Comparison of ENCODE assay signal across 18 mouse cellular contexts in genomic region chr19:38316602-38317313, GRCm38 (mm10). TPM values are rescaled to one million over a fixed set of nuclear protein-coding genes. Genes with fewer than 3 reads are reported as not detected.
DNase-seq lines count a peak whose midpoint lies in the region; ATAC-seq lines count a peak whose summit lies in the region.
"Had no signal": no experiment of that assay in that cellular context is flagged by ENCODE, and none has a peak within 500 bp of the region (broad histone marks: within the 10 kb centered on the region; RNA-seq: fewer than 3 reads in every experiment).

No protein-coding gene starts in this region.

- 86% methylated on average over 6 of the region's 6 CpGs for WGBS in hindbrain, embryonic 12.5 days

- H3K9me3 ChIP-seq in hindbrain, embryonic 12.5 days (replicated peaks) = no peaks in the 10 kb centered on the region
- H3K9me3 ChIP-seq: embryonic facial prominence, embryonic 13.5 days; hindbrain, embryonic 15.5 days; stomach, embryonic 15.5 days had no signal

- H3K4me2 ChIP-seq in hindbrain, embryonic 12.5 days (replicated peaks) = no peak overlapping the region
- H3K4me2 ChIP-seq: embryonic facial prominence, embryonic 13.5 days; hindbrain, embryonic 15.5 days; limb, embryonic 12.5 days; stomach, embryonic 15.5 days had no signal

- peak; percentile 62 for DNase-seq in layer of hippocampus, adult 9-11 months
- no peak for DNase-seq in layer of hippocampus, postnatal 10 days (ENCODE audit: low spot score in 2 of 2)
- peak; percentile 30 for DNase-seq in cerebellum, adult 8-10 months
- DNase-seq in gastrocnemius, postnatal 10 days = peak; percentile 19
- DNase-seq in skeletal muscle tissue, adult 2 months (ENCODE audit: low read depth, low spot score) = peak; percentile 77
- DNase-seq in embryo, embryonic 11 days = no peak
- DNase-seq: thymus, postnatal 25 days had no signal

- H3K27ac ChIP-seq in hindbrain, embryonic 12.5 days = no peak overlapping the region
- H3K27ac ChIP-seq: embryonic facial prominence, embryonic 13.5 days; hindbrain, embryonic 15.5 days; limb, embryonic 12.5 days; stomach, embryonic 15.5 days had no signal

- no peaks in the 10 kb centered on the region for H3K36me3 ChIP-seq in hindbrain, embryonic 12.5 days
- H3K36me3 ChIP-seq: embryonic facial prominence, embryonic 13.5 days; hindbrain, embryonic 15.5 days; limb, embryonic 12.5 days; stomach, embryonic 15.5 days had no signal

- ATAC-seq in hindbrain, embryonic 12.5 days (ENCODE audit: low FRiP score) = no peak
- ATAC-seq: CD4-positive, CD25-positive, alpha-beta regulatory T cell, adult 4 months; forebrain, embryonic 14.5 days had no signal

- H3K9ac ChIP-seq in hindbrain, embryonic 12.5 days = no peak overlapping the region
- H3K9ac ChIP-seq: embryonic facial prominence, embryonic 13.5 days; hindbrain, embryonic 15.5 days; limb, embryonic 12.5 days; stomach, embryonic 15.5 days had no signal

- no peak overlapping the region for H3K4me3 ChIP-seq in hindbrain, embryonic 12.5 days
- H3K4me3 ChIP-seq: embryonic facial prominence, embryonic 13.5 days; hindbrain, embryonic 15.5 days; limb, embryonic 12.5 days; megakaryocyte, embryonic 14.5 days; myocyte; stomach, embryonic 15.5 days had no signal

- H3K27me3 ChIP-seq in hindbrain, embryonic 12.5 days = no peaks in the 10 kb centered on the region
- H3K27me3 ChIP-seq: embryonic facial prominence, embryonic 13.5 days; hindbrain, embryonic 15.5 days; limb, embryonic 12.5 days; stomach, embryonic 15.5 days had no signal

- H3K4me1 ChIP-seq in hindbrain, embryonic 12.5 days = no peaks in the 10 kb centered on the region
- H3K4me1 ChIP-seq: embryonic facial prominence, embryonic 13.5 days; hindbrain, embryonic 15.5 days; limb, embryonic 12.5 days; megakaryocyte, embryonic 14.5 days; stomach, embryonic 15.5 days had no signal

RNA-seq across cellular contexts. Expression of gene Lgi1, which starts 52.4 kb away (rescaled TPM):
- 100 to 1,000 TPM; 117 to 133 TPM for total RNA-seq in layer of hippocampus, postnatal 10 days (2021)
- 1 to 10 TPM; 1.5 to 2.3 TPM for total RNA-seq in gastrocnemius, postnatal 10 days (2021)
- polyA plus RNA-seq in hindbrain, embryonic 12.5 days (2016; fragmentation: Nextera tagmentation; extraction: Ambion mirVana) = 5.2 and 5.5 TPM in 2 replicates
- total RNA-seq: granulocyte monocyte progenitor cell, adult 5-6 weeks had no signal
- polyA plus RNA-seq: myocyte; small intestine, adult 2 months had no signal

Comparison
In these comparisons a context has a peak if more than half of its experiments do, and no peak if none do; other contexts are left out.
1. DNase-seq: peak in layer of hippocampus, adult 9-11 months (single experiment), cerebellum, adult 8-10 months (single experiment), gastrocnemius, postnatal 10 days (single experiment) and skeletal muscle tissue, adult 2 months (single experiment); none in layer of hippocampus, postnatal 10 days (0 of 2) and embryo, embryonic 11 days (single experiment).
2. RNA of gene Lgi1, which starts 52.4 kb away (total RNA-seq): 117 to 133 TPM in layer of hippocampus, postnatal 10 days; 1.5 to 2.3 TPM in gastrocnemius, postnatal 10 days; every median in the first group is over 10 times any median in the second.